Mouse (Mus musculus) brain, embryonic 14.5 days (tissue): ENCODE measurements at regions not wholly inside any gene's neighbourhood (a gene's known extent, or its start where the extent isn't known, plus 50 kb on each side); places are given as distances from the start of the nearest gene placed in this dataset.

Experiments used
- CTCF ChIP-seq: fragments of 200-500 bp; IDR thresholded peaks from 2 replicates; pipeline ENCODE4 v1.5.1; 2012; ENCODE audit warnings: inconsistent platforms, mild to moderate bottlenecking, moderate library complexity, borderline replicate concordance; ENCODE audit not compliant: insufficient read depth, insufficient read length; ENCODE audit errors: extremely low read depth
- POLR2A ChIP-seq: fragments of 200-500 bp; IDR thresholded peaks from 2 replicates; pipeline ENCODE4 v1.6.1; 2012; ENCODE audit warnings: mild to moderate bottlenecking, inconsistent platforms, borderline replicate concordance; ENCODE audit not compliant: poor library complexity, insufficient read depth, insufficient read length, severe bottlenecking; ENCODE audit errors: extremely low read depth

DNA sequence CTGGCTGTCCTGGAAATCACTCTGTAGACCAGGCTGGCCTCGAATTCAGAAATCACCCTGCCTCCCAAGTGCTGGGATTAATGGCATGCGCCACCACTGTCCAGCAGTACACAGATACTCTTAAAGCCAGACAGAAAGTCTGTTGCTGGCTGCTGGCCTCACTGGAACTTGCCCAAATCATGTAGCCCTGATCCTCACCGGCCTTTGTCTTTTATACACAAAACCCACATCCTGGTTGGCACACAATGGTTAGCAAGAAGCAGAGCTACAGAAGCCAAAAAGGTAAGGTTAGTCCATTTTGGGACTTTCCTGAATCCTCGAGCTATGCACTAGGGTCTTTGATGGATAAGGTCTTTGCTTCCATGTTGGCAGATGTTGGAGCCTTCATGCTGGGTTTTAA is 157.2 kb upstream of the Trim24 start:
- TF ChIP-seq CTCF (no peak), POLR2A (no peak)
